Mouse (Mus musculus): ENCODE measurements around the gene Bcl9l. TPM values are rescaled to one million over a fixed set of nuclear protein-coding genes. Genes with fewer than 3 reads are reported as not detected.
"Not testable (repeated sequence)": the region's sequence is repeated elsewhere in the genome, so short reads cannot be mapped to it uniquely, and the experiment has no call there.

The Bcl9l gene
- 10.2 and 10.4 TPM in 2 replicates for polyA plus RNA-seq (2016; fragmentation: Nextera tagmentation; extraction: Ambion mirVana)

DNA sequence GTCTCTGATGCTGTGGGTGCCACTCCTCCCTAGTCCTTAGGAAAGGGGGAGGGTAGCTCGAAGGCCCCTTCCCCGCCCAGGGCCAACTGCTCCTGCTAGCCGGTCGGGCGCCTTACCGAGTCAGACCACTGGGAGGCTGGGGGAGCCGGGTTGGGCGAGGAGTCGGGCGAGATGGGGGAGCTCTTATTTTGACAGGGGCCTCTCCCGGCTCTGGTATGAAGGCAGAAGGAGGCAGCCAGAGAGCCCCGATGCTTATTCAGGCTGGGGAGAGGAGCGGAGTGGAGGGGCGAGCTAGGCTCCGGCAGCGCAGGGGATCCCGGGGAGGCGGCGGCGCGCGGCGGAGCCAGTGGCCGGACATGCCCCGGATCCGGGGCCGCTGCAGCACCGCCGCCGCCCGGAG lies at the start of gene Bcl9l:
TSS of gene Bcl9l (plus strand) at position 274 of the 400 bp plus-strand sequence.
- peak within 1 kb of the TSS; percentile 98 for H3K27ac ChIP-seq (replicated peaks)
- H3K9me3 ChIP-seq = no peaks in the 10 kb centered on the region
- ATAC-seq (ENCODE audit: low FRiP score, low read depth) = peak; percentile 61
- H3K36me3 ChIP-seq = no peaks in the 10 kb centered on the region
- peak within 1 kb of the TSS; percentile 87 for H3K4me2 ChIP-seq (replicated peaks)
- H3K9ac ChIP-seq (replicated peaks) = peak within 1 kb of the TSS; percentile 98
- peak within 1 kb of the TSS; percentile 98 for H3K4me3 ChIP-seq
- H3K27me3 ChIP-seq = peaks cover 6% of the 10 kb centered on the region
- under 1% methylated on average over 28 of the region's 31 CpGs for WGBS
- peaks cover 64% of the 10 kb centered on the region for H3K4me1 ChIP-seq

DNA sequence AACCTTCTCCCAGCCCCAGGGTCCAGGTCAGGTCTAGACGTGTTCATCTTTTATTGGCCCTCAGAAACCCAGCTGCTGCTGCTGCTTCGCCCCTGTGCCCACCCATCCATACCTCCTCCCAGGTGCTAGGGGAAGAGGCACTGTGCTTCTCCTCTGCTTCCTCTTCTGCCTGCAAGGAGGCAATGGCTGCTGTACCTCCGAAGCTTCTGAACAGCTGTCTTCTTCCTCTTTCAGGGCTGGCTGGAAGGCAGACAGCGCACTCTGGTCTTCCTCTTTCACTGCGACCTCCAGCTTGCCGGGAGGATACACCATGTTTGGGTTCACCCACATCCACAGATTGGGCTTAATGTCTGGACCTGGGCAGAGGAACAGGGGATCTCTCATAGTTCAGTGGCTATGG lies 46.9 kb upstream of the Bcl9l start:
- Histone ChIP-seq H3K27ac (replicated peaks) (no peak overlapping the region), H3K4me1 (0 out of 2 replicates have a peak, but pooled peaks cover 2% of the 10 kb centered on the region), H3K9me3 (no peaks in the 10 kb centered on the region), H3K4me2 (replicated peaks) (no peak overlapping the region), H3K9ac (replicated peaks) (no peak overlapping the region), H3K36me3 (no peaks in the 10 kb centered on the region), H3K4me3 (no peak overlapping the region), H3K27me3 (no peaks in the 10 kb centered on the region)
- no peak for ATAC-seq (ENCODE audit: low FRiP score, low read depth)
- WGBS = 83% methylated on average over 6 of the region's 6 CpGs

DNA sequence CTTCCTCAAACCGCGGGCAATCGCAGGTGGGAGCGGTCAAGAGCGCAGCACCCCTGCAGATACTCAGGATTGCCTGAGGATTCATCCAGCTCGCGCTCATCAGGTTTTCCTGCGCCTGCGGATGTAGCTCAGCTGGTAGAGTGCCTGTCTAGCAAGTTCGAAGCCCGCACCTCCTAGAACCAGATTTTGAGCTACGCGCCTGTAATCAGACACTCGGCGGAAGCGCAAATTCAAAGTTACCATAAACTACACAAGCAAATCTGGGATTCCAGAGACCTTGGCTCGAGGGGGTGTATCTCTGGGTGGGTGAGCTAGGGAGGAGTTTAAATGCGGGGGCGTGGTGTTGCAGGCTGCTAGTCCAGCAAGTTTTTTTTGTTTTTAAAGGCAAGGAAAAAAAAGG lies 41.7 kb upstream of the Bcl9l start, which contains the start of gene Foxr1:
TSS of gene Foxr1 (minus strand) at position 176 of the 400 bp plus-strand sequence.
- WGBS = 76% methylated on average over 19 of the region's 19 CpGs
- no peak within 1 kb of the TSS for H3K4me2 ChIP-seq (replicated peaks)

DNA sequence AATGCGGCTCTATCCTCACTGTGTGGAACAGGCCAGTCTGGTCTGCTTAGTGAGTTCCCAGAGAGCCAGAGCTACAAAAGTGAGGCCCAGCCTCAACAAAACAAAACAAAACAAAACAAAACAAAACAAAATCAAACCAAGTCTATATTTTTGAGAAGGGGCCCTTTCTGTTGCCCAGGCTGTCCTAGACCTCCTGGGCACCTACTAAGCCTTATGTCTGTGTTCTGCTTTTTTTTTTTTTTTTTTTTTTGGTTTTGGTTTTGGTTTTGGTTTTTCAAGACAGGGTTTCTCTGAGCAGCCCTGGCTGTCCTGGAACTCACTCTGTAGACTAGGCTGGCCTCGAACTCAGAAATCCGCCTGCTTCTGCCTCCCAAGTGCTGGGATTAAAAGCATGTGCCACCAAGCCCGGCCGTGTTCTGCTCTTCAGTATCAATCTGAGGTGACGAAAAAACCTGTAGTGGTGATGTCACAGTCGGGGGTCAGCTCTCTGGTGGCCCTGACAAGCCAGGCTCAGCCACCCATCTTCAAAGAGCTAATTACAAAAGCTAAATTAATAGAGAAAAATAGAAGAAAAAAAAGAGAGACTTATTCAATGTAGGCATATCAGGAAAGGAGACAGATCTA lies 38.1 kb upstream of the Bcl9l start:
- not testable (repeated sequence) for H3K27ac ChIP-seq (replicated peaks)

More for the DNA sequence above, 41.7 kb upstream of the Bcl9l start, which contains the start of gene Foxr1:
- Histone ChIP-seq H3K27ac (replicated peaks) (no peak within 1 kb of the TSS), H3K9me3 (no peaks in the 10 kb centered on the region), H3K4me1 (no peaks in the 10 kb centered on the region), H3K9ac (replicated peaks) (no peak within 1 kb of the TSS), H3K4me3 (no peak within 1 kb of the TSS), H3K36me3 (no peaks in the 10 kb centered on the region), H3K27me3 (no peaks in the 10 kb centered on the region)
- ATAC-seq (ENCODE audit: low FRiP score, low read depth) = no peak

DNA sequence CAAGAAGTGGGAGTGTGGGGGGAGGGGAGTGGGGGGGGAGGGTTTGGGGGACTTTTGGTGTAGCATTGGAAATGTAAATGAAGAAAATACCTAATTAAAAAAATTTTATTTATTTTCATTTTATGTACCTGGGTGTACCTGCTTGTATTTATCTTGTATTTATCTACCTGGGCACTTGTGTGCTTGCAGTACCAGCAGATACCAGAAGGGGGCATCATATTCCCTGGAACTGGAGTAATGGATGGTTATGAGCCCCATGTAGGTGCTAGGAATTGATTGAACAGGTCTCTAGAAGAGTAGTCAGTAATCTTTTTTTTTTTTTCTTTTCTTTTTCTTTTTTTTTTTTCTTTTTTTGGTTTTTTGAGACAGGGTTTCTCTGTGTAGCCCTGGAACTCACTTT lies 32.2 kb upstream of the Bcl9l start:
- Histone ChIP-seq H3K9ac (replicated peaks) (no peak overlapping the region), H3K9me3 (no peaks in the 10 kb centered on the region), H3K4me2 (replicated peaks) (no peak overlapping the region), H3K36me3 (no peaks in the 10 kb centered on the region), H3K27ac (replicated peaks) (no peak overlapping the region), H3K4me1 (peaks cover 5% of the 10 kb centered on the region), H3K4me3 (no peak overlapping the region), H3K27me3 (peaks cover 15% of the 10 kb centered on the region)
- ATAC-seq (ENCODE audit: low FRiP score, low read depth) = no peak

More for the DNA sequence above, 38.1 kb upstream of the Bcl9l start:
- 85% methylated on average over 7 of the region's 7 CpGs for WGBS
- not testable (repeated sequence) for H3K9me3 ChIP-seq; H3K4me2 ChIP-seq (replicated peaks); H3K4me1 ChIP-seq; H3K9ac ChIP-seq (replicated peaks); ATAC-seq (ENCODE audit: low FRiP score, low read depth); H3K4me3 ChIP-seq; H3K36me3 ChIP-seq; H3K27me3 ChIP-seq

DNA sequence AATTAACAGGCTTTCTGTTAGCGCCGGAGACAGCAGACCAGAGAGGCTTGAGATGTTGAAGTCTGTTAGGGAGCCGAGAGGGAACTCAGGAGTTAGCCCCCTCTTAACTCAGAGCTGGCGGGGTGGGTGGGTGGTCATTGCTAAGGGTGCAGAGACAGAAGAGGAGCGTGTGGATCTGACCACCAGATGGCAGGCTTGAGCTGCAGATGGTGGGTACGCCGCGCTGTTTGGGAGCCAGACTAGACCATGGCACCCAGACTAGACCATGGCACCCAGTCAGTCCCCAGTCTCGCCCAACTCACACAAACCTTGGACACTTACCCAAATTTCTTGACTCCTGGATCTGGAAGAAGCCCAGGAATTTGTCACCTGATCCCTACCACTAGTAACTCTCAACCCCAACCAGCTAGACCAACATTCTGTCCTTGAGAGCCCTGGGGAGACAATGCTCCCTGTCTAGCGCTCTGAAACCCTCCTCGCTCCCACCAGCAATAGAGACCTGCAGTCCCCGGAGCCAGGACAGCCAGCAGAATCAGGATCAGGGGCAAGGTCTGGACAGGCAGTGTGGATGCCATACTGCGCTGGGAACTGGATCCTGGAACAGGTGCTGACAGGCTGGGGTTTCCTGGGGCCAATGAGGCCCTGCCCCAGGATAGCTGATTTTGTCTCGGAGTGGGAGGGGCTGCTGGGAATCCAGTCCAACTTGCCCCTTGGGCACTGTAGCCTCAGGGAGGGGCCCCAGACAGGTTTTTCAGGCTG lies 28.3 kb upstream of the Bcl9l start:
- ATAC-seq (ENCODE audit: low FRiP score, low read depth) = peak; percentile 56; the same call in 1 of the 2 replicates
- Histone ChIP-seq H3K9ac (replicated peaks) (no peak overlapping the region; the same call in 1 of the 2 replicates), H3K9me3 (no peaks in the 10 kb centered on the region), H3K27me3 (peaks cover 19% of the 10 kb centered on the region), H3K4me3 (no peak overlapping the region), H3K4me1 (peaks cover 33% of the 10 kb centered on the region), H3K27ac (replicated peaks) (no peak overlapping the region), H3K4me2 (replicated peaks) (0 out of 2 replicates have a peak overlapping the region, but pooled peaks have one; percentile 2), H3K36me3 (no peaks in the 10 kb centered on the region)
- 8% methylated on average over 14 of the region's 14 CpGs for WGBS

DNA sequence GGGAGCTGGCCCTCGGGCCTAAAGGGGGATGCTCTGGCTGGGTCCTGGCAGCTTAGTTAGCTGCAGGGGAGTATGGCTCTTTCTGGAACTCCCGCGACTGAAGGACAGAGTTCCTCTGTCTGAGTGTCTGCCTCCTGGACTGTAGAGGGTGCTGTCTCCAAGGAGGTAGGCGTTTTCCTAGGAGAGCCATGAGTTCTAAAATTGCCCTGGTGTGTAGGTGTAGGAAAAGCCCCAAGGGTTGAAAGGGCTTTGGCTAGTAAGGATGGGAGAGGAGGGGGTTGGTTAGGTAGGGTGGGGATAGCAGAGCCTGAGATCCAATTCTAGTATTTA lies 27.8 kb upstream of the Bcl9l start, which contains the start of gene Upk2:
TSS of gene Upk2 (minus strand) at position 86 of the 330 bp plus-strand sequence.
- Histone ChIP-seq H3K9ac (replicated peaks) (no peak within 1 kb of the TSS; the same call in 1 of the 2 replicates), H3K27ac (replicated peaks) (no peak within 1 kb of the TSS)
- WGBS = 18% methylated on average over 4 of the region's 4 CpGs

DNA sequence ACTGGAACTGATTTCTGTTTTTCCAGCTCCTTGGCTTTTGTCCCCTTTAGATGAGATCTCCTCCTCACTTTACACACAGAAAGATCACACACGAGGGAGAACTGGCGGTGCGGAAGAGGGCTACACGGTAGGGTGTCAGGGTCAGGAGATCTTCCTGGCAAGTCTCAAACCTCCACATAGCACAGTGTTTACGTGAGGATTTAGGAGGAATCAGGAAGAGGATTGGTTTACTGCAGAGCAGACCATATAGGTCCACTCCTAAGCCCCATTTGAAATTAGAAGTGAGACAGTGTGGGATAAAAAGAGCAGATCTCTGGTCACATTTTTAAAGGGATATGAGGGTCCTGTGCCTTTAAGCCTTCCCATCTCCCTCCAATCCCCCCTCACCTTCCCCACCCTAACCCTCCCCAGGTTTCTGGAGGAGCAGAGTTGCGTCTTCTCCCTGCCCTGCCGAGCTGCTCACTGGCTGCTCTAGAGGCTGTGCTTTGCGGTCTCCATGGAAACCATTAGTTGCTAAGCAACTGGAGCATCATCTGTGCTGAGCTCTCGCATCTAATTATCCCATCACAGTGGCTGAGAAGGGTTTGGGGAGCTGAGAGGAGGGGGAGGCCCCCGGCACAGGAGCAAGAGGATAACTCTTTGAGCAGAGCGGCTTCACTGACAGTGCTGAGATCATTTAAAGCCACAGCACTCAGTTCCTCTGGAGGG lies 25.4 kb upstream of the Bcl9l start:
- Histone ChIP-seq H3K4me3 (no peak overlapping the region), H3K9me3 (no peaks in the 10 kb centered on the region), H3K9ac (replicated peaks) (peak overlapping the region; percentile 17), H3K4me1 (peaks cover 33% of the 10 kb centered on the region), H3K36me3 (no peaks in the 10 kb centered on the region), H3K27me3 (peaks cover 19% of the 10 kb centered on the region), H3K4me2 (replicated peaks) (peak overlapping the region; percentile 43), H3K27ac (replicated peaks) (peak overlapping the region; percentile 93)
- 1% methylated on average over 11 of the region's 11 CpGs for WGBS
- ATAC-seq (ENCODE audit: low FRiP score, low read depth) = peak; percentile 95

More for the DNA sequence above, 27.8 kb upstream of the Bcl9l start, which contains the start of gene Upk2:
- Histone ChIP-seq H3K27me3 (peaks cover 19% of the 10 kb centered on the region), H3K9me3 (no peaks in the 10 kb centered on the region), H3K4me3 (no peak within 1 kb of the TSS), H3K4me2 (replicated peaks) (0 out of 2 replicates have a peak within 1 kb of the TSS, but pooled peaks have one; percentile 2), H3K4me1 (peaks cover 33% of the 10 kb centered on the region), H3K36me3 (no peaks in the 10 kb centered on the region)
- ATAC-seq (ENCODE audit: low FRiP score, low read depth) = no peak

DNA sequence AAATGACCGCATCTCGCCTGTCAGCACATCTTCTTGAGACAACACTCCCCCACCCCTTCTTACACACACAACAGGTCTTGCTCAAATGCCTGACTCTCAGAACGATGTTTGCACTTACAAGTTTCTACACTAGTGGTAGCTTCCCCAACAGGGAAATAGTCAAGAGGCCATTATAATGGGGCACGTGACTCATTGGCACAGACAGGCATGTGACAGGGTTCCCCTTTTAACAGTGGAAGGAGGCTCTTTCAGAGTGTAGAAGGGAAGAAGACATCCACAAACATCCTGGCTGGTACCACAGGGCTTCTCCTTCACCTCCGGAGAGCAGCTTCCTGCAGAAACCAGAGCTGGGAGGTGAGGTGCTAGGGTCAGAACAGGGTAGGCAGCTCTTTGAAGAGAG lies 20.7 kb upstream of the Bcl9l start:
- 84% methylated on average over 5 of the region's 5 CpGs for WGBS
- ATAC-seq (ENCODE audit: low FRiP score, low read depth) = no peak

DNA sequence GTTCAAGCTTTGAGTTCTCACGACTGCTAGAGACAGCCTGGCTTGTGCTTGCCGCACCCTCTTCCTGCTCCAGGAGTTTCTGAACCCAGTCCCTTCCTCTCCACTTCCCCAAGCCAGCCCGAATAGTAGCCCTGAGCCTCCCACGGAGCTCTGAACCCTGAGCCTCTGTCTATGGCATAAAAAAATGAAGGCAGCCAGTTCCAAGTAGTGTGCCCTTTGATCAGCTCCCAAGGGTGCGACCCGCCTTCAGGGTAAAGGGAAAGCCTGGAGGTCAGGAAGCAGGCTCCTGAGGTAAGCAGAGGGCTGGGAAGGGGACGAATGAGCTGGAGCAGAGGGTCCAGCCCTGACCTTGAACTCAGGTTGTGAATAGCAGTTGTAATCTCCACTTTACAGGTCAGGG lies 14.4 kb upstream of the Bcl9l start:
- Histone ChIP-seq H3K4me2 (replicated peaks) (no peak overlapping the region), H3K36me3 (no peaks in the 10 kb centered on the region), H3K27ac (replicated peaks) (no peak overlapping the region), H3K4me3 (no peak overlapping the region), H3K9ac (replicated peaks) (no peak overlapping the region), H3K9me3 (no peaks in the 10 kb centered on the region), H3K27me3 (0 out of 2 replicates have a peak, but pooled peaks cover 6% of the 10 kb centered on the region), H3K4me1 (peaks cover 5% of the 10 kb centered on the region; the same call in 1 of the 2 replicates)
- 62% methylated on average over 7 of the region's 7 CpGs for WGBS
- ATAC-seq (ENCODE audit: low FRiP score, low read depth) = no peak

More for the DNA sequence above, 20.7 kb upstream of the Bcl9l start:
- Histone ChIP-seq H3K4me1 (peaks cover 13% of the 10 kb centered on the region), H3K4me2 (replicated peaks) (no peak overlapping the region), H3K36me3 (no peaks in the 10 kb centered on the region), H3K9me3 (no peaks in the 10 kb centered on the region), H3K9ac (replicated peaks) (no peak overlapping the region), H3K4me3 (no peak overlapping the region), H3K27ac (replicated peaks) (no peak overlapping the region), H3K27me3 (0 out of 2 replicates have a peak, but pooled peaks cover 5% of the 10 kb centered on the region)

DNA sequence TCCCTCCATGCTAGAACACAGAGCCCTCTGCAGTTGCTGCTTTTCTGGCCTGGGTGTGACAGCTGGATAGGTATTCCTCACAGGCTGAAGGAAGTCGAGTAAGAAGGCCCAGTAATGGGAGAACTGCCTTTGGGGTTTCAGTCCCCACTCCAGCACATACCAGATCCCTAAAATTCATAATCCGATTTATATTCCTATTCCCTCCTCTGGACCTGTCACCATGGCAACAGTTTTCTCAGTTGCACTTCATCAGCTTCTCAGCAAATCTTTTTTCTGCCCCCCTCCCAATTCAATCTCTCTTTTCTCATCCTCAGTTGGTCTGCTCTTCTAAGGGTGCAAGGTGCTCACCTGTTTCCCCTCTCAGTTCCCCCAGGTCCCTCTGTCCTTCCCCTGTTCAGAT lies 13.8 kb upstream of the Bcl9l start:
- no peak overlapping the region for H3K4me3 ChIP-seq
- no peak overlapping the region for H3K4me2 ChIP-seq (replicated peaks)
- H3K27ac ChIP-seq (replicated peaks) = no peak overlapping the region
- ATAC-seq (ENCODE audit: low FRiP score, low read depth) = no peak
- no peak overlapping the region for H3K9ac ChIP-seq (replicated peaks)
- H3K9me3 ChIP-seq = no peaks in the 10 kb centered on the region
- H3K27me3 ChIP-seq = 0 out of 2 replicates have a peak, but pooled peaks cover 6% of the 10 kb centered on the region
- 61% methylated on average over 2 of the region's 2 CpGs for WGBS
- peaks cover 5% of the 10 kb centered on the region; the same call in 1 of the 2 replicates for H3K4me1 ChIP-seq
- H3K36me3 ChIP-seq = no peaks in the 10 kb centered on the region
